26 mouse cellular contexts compared by ENCODE assay signal in genomic region chr12:107711017-107711416, GRCm38 (mm10).
DNase-seq lines count a peak whose midpoint lies in the region; ATAC-seq lines count a peak whose summit lies in the region.
"Had no signal": no experiment of that assay in that cellular context is flagged by ENCODE, and none has a peak within 500 bp of the region (broad histone marks: within the 10 kb centered on the region; RNA-seq: fewer than 3 reads in every experiment).

No protein-coding gene starts in this region.

- peaks cover 7% of the 10 kb centered on the region; the same call in 1 of the 2 replicates for H3K9me3 ChIP-seq in hindbrain, embryonic 10.5 days
- 0 out of 2 replicates have a peak, but pooled peaks cover 4% of the 10 kb centered on the region for H3K9me3 ChIP-seq in hindbrain, embryonic 12.5 days (replicated peaks)
- H3K9me3 ChIP-seq in kidney, embryonic 15.5 days (replicated peaks) = no peaks in the 10 kb centered on the region
- H3K9me3 ChIP-seq: liver, embryonic 15.5 days had no signal

- H3K27me3 ChIP-seq in hindbrain, embryonic 10.5 days (ENCODE audit: insufficient read depth, poor library complexity, severe bottlenecking) = no peaks in the 10 kb centered on the region; the same call in 1 of the 2 replicates
- no peaks in the 10 kb centered on the region; the same call in 1 of the 2 replicates for H3K27me3 ChIP-seq in hindbrain, embryonic 12.5 days
- no peaks in the 10 kb centered on the region for H3K27me3 ChIP-seq in kidney, embryonic 15.5 days
- H3K27me3 ChIP-seq: CH12.LX; embryonic facial prominence, embryonic 13.5 days; forebrain, embryonic 12.5 days; limb, embryonic 12.5 days; liver, embryonic 15.5 days; neural tube, embryonic 12.5 days had no signal

- H3K4me1 ChIP-seq in hindbrain, embryonic 10.5 days (replicated peaks) = peaks cover 37% of the 10 kb centered on the region
- peaks cover 23% of the 10 kb centered on the region for H3K4me1 ChIP-seq in hindbrain, embryonic 12.5 days
- peaks cover 6% of the 10 kb centered on the region; the same call in 1 of the 2 replicates for H3K4me1 ChIP-seq in kidney, embryonic 15.5 days
- H3K4me1 ChIP-seq: heart, embryonic 13.5 days; liver, embryonic 15.5 days had no signal

- no peak overlapping the region for H3K4me3 ChIP-seq in hindbrain, embryonic 10.5 days
- H3K4me3 ChIP-seq in hindbrain, embryonic 12.5 days = no peak overlapping the region
- H3K4me3 ChIP-seq in kidney, embryonic 15.5 days (replicated peaks) = no peak overlapping the region
- H3K4me3 ChIP-seq: embryonic facial prominence, embryonic 13.5 days; forebrain, embryonic 12.5 days; heart, embryonic 13.5 days; left cerebral cortex, adult 2 months; limb, embryonic 12.5 days; liver, embryonic 15.5 days; neural tube, embryonic 12.5 days had no signal

- peak overlapping the region; percentile 53 for H3K27ac ChIP-seq in hindbrain, embryonic 10.5 days
- no peak overlapping the region for H3K27ac ChIP-seq in hindbrain, embryonic 12.5 days
- no peak overlapping the region for H3K27ac ChIP-seq in kidney, embryonic 15.5 days
- H3K27ac ChIP-seq: embryonic facial prominence, embryonic 13.5 days; forebrain, embryonic 12.5 days; heart, embryonic 13.5 days; left cerebral cortex, adult 2 months; limb, embryonic 12.5 days; liver, embryonic 15.5 days; neural tube, embryonic 12.5 days had no signal

- DNase-seq in hindbrain, embryonic 10.5 days (ENCODE audit: low spot score) = peak; percentile 44
- DNase-seq in 3T3-L1 (ENCODE audit: low read depth, low spot score) (peak; percentile 15), MN1 (ENCODE audit: low spot score) (peak; percentile 77)
- peak; percentile 22 for DNase-seq in adrenal gland, postnatal 25 days
- DNase-seq in lung, adult 18-20 months = no peak
- DNase-seq: cerebellum, adult 8-10 months; cerebellum, postnatal 36 days; gastrocnemius, postnatal 10 days; heart, postnatal 10 days; kidney, adult 8-10 months; kidney, postnatal 10 days; lung, postnatal 36 days; thymus, adult 2 months; thymus, postnatal 4 days had no signal

- H3K36me3 ChIP-seq in hindbrain, embryonic 10.5 days = no peaks in the 10 kb centered on the region
- H3K36me3 ChIP-seq in hindbrain, embryonic 12.5 days = no peaks in the 10 kb centered on the region
- H3K36me3 ChIP-seq in kidney, embryonic 15.5 days = no peaks in the 10 kb centered on the region
- H3K36me3 ChIP-seq: embryonic facial prominence, embryonic 13.5 days; forebrain, embryonic 12.5 days; heart, embryonic 13.5 days; limb, embryonic 12.5 days; liver, embryonic 15.5 days; neural tube, embryonic 12.5 days had no signal

- H3K4me2 ChIP-seq in hindbrain, embryonic 12.5 days (replicated peaks) = no peak overlapping the region
- no peak overlapping the region for H3K4me2 ChIP-seq in kidney, embryonic 15.5 days
- H3K4me2 ChIP-seq: embryonic facial prominence, embryonic 13.5 days; forebrain, embryonic 12.5 days; heart, embryonic 13.5 days; limb, embryonic 12.5 days; liver, embryonic 15.5 days; neural tube, embryonic 12.5 days had no signal

- ATAC-seq in hindbrain, embryonic 12.5 days (ENCODE audit: low FRiP score) = no peak
- ATAC-seq in kidney, embryonic 15.5 days (replicated peaks; ENCODE audit: low FRiP score) = no peak
- ATAC-seq: hindbrain, embryonic 16.5 days; midbrain, embryonic 16.5 days had no signal

- H3K9ac ChIP-seq in hindbrain, embryonic 12.5 days = no peak overlapping the region
- no peak overlapping the region for H3K9ac ChIP-seq in kidney, embryonic 15.5 days
- H3K9ac ChIP-seq: embryonic facial prominence, embryonic 13.5 days; forebrain, embryonic 12.5 days; heart, embryonic 13.5 days; limb, embryonic 12.5 days; liver, embryonic 15.5 days; neural tube, embryonic 12.5 days had no signal

- WGBS in hindbrain, embryonic 10.5 days = 52% methylated on average over 7 of the region's 7 CpGs
- 50% methylated on average over 7 of the region's 7 CpGs for WGBS in hindbrain, embryonic 12.5 days
- WGBS in kidney, embryonic 15.5 days = 38% methylated on average over 7 of the region's 7 CpGs

Comparison
In these comparisons a context has a peak if more than half of its experiments do, and no peak if none do; other contexts are left out.
1. DNase-seq: peak in hindbrain, embryonic 10.5 days (single experiment), 3T3-L1 (single experiment), MN1 (single experiment) and adrenal gland, postnatal 25 days (single experiment); none in lung, adult 18-20 months (0 of 2).